Mouse (Mus musculus) A20 (cell line): Measurements from ENCODE around the gene Dnaaf1.

Source experiments
- DNase-seq: peaks from one replicate; pipeline ENCODE4 v3.0.0-alpha.2; 2011; ENCODE audit warnings: low read depth, low spot score

The Dnaaf1 gene

DNA sequence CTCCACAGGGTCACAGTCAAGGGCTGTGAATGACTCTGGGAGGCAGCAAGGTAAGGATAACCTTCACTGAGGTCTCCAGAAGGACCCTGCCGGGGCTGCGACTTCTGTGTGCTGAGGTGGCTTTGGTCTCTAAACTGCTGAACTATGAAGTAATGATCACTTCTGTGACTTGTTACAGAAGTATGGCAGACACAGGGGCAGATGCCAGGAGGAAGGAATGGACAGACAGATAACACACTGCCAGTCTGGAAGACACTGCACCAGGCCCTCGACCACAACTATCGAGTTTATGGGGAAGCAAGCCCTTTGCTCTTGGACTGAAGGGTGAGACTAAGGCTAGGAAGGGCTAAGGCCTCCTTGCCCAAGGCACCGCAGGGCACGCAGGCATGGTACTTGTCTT lies 3.9 kb upstream of the Dnaaf1 start:
- DNase-seq: no peak

DNA sequence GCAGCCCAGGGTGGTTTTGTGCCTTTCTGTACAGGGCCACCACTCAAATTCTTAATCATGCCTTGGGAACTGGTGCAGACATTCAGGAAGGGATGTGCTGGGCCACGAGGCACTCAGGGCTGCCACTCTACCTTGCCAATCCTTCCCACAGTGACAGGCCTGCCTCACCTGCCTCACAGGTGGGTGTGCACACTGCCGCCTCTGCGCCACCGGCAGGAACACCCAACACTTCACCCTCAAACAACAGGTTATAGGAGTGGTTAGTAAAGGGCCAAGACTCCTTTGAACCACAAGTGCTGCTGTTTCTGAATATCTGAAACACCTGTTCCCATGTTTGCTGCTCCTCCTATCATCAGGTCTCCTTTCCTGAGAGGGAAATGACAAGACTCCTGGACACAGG lies 2.6 kb upstream of the Dnaaf1 start:
- DNase-seq: no peak

DNA sequence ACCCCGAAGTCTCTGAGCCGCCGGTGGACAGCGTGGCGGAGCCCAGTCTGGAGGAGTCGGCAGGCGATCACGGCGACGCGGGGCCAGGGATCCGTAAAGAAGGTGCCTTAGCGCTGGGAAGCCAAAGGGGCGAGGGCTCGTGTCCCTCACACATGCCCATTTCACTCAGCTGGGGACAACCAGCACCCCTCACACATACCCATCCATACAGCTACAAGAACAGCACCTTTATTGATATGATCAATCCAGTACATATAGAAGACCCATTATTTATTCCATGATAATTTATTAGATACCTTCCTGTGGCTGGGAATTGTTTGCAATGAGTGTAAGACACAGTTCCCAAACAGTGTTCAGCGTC lies 311 bp downstream of the Dnaaf1 start:
- no peak for DNase-seq

DNA sequence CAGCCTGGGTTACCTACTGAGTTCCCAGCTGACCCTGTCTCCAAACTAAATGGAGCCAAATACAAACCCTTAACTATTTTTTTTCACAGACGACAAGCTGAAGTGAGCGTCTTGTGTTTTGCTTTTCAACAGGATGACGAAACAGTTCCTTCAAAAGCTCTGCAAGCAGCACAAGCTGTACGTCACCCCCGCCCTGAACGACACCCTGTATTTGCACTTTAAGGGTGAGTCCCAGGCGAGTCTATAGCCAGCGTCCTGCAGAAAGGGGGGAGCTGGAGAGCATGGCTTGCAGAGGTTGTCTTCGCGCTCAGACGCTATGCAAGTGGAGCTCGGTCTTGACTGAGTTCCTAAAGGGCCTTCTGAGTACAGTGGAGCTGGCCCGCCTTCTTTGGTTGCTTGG lies 4.1 kb downstream of the Dnaaf1 start:
- DNase-seq: no peak

DNA sequence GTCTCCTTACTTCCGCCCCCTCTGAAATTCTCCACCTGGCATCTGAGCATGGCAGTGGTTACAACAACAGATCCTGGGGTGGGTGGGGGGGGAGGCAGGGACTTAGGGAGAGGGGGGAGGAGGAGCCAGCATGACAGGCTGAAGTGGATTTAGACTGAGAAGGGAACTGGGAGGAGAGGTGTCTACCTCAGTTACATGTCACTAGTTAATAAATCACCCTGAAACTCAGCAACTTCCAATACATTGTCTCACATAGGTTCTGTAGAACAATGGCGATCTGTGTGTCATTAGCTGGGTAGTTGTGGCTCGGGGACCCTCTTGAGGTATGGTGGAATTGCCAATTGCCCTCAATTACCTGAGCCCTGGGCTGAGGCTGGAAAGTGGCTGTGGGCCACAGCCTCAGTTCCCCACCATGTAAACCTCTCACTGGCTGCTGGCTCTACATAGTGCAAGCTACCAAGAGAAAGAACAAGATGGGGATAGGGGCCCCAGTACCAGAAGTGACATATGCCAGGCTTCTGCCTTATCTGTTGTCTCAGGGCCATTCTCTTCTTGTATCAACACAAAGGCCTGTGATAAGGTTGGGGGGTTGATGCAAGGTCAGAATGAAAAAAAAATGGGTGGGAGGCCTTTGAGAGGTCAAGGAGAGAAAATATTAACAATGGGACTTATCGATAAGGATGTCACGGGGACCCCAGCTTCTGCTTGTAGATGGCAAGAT lies 5.6 kb downstream of the Dnaaf1 start:
- DNase-seq: no peak

DNA sequence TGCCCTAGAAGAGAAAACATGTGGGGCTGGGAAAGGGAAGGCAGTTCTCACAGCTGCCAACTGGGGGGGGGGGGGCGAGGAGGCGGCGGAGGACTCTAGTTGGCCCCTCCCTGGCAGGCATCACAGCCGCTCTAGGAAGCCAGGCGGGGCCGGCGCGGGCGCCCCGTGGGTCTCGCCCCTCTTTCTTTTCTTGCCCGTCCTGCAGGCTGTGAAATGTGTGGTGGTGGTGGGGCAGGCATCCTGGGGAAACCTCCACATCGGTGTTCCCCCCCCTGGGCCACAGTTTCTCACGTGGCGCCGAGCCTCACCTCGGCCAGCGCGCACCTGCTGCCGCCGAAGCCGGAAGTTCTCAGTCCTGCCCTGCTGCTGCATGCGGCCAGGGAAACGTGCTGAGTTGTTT lies 10.9 kb downstream of the Dnaaf1 start:
- DNase-seq: peak; percentile 88

DNA sequence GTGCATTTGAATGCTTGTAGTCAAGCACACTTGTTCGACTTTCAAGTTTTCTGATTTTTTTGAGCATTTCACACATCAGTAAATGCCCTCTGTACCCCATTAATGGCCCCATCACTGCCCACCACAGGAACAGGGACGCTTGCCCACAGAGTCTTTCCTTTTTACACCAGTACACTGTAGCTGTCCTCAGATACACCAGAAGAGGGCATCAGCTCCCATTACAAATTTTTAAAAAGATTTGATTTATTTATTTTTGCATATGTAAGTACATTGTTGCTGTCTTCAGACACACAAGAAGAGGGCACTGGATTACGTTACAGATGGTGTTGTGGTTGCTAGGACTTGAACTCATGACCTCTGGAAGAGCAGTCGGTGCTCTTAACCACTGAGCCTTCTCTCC lies 13.3 kb downstream of the Dnaaf1 start:
- DNase-seq: peak; percentile 10

DNA sequence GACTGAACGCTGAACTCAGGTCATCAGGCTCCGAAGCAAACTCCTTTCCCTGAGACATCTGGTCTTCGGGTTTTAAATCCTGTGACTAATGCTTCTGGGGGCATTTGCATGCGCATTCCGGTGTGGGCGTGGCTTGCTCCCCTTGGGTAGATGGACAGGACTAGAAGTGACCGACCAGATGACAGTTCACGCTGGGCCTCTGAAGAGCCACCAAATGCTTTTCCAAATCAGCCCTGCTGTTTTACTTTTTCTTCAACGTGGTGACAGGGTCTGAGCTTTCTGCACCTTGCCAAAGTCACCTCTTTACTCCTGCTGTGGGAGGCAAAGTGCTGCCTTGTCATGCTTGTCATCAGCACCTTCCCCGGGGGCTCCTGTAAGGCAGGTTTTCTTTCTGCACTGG lies 13.8 kb downstream of the Dnaaf1 start:
- peak; percentile 24 for DNase-seq

DNA sequence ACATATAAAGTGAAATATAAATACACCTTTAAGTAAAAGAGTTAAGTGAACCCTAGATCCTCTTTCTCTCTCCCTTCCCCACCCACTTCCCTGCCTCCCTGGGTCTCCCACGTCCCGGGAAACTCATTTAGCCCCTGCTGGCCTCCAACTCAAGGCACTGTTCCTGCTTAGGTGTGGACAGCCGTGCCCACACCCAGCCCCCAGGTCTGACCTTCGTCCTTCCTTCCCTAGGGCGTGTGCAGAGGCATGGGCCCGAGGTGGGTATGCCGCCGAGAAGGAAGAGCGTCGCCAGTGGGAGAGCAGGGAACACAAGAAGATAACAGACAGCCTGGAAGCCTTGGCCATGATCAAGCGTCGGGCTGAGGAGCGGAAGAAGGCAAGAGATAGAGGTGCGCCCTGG lies 15.3 kb downstream of the Dnaaf1 start:
- no peak for DNase-seq

DNA sequence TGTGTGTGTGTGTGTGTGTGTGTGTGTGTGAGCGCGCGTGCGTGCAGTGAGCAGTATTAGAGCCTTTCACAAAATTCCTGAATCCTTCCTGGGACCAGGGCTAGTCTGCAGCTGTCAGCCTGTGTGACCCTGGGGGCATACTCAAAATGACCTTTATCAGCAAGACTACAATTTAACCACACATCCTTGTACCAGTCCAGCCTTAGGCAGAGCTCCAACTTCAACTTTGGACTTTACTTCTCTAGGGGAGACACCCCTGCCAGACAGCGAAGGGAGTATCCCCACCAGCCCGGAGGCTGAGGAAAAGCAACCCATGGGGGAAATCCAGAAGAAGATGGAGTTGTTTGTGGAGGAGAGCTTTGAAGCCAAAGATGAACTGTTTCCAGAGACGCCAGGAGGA lies 16.4 kb downstream of the Dnaaf1 start:
- no peak for DNase-seq

DNA sequence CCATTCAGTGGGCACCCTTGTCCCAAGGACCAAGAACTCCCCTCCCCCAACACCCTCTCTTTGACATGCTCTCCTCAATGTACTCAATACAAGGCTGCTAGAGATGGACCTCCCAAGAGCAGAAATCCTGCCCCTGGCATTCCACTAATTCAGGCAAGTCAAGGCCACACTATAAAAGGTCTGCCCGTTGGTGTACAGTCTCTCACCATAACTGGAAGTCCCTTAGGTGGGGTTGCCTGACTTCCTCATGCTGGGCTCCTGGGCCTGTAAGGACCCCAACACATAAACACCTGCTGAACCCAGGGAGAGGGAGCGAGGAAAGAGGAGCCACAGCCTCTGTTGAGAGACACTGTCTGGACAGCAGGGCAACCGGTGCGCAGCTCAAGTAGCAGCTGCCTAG lies 28.7 kb downstream of the Dnaaf1 start:
- DNase-seq: no peak

DNA sequence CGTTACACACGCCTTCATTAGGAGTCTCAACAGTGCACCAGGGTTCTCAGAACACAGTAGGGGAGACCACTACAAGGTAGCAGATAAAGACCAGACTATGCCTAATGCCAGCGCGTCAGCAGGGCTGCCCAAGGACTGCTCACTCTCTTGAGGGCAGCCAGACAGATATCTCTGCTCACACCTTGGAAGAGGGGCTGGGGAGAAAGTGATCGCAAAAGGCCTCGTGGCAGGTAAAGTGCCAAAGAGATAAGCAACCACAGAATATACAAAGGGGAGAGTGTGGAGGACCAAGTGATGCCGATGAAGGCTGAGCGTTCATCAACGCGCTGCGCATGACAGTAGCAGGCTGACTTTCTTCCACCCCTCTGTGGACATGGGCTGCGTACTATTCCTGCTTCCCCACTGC lies 29.4 kb downstream of the Dnaaf1 start:
- DNase-seq: no peak

DNA sequence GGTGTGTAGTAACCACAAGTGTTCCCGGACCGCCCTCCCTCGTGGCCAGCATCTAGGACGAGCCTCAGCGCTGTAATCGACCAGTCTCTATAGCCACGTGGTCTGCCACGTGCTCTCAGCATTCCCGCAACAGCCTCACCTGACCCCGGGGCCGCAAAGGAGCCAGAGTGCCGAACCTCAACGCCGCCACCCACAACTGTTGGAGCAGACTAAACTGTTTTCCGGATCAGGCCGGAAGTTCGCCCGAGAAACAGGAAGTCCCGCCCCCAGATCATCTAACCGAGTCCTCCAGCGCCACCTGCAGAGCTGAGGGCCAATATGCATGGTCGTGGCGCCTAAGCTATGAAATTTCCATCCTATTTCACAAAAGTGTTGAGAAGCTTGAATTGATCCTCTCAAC lies 30.0 kb downstream of the Dnaaf1 start, which contains the start of gene Taf1c:
Gene Taf1c (minus strand): TSS at position 227 of the 400 bp plus-strand sequence.
- DNase-seq: peak; percentile 93

DNA sequence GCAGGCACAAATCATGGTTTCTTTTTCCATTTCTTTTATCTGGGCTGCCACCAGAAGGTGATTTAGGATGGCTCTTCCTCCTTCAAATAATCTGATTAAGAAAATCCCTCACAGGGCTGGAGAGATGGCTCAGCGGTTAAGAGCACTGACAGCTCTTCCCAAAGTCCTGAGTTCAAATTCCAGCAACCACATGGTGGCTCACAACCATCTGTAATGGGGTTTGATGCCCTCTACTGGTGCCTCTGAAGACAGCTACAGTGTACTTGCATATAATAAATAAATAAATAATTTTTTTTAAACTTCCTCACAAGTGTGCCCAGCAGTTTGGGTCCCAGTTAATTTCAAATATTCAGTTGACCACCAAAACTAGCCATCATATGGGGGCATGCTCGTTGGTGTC lies 31.2 kb downstream of the Dnaaf1 start:
- peak; percentile 60 for DNase-seq

DNA sequence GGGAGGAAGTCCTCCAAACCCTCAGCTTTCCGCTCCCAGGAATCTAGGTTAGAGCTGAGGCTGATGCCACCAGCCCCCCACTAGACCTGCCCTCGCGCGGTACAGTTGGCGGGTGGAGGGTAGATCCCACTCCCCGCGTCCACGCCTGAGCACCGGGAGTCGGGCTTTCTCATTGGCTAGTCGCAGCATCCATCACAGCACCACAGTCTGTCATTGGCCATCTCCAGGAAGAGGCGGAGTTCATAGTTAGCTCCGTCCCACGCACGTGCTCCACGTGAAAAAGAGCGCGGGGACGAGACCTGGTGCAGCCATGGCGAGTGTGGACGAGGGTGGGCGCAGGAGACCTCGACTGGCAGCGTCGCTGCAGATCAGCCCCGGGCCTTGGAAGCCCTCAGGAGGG lies 37.4 kb downstream of the Dnaaf1 start, which contains the start of gene Adad2:
Gene Adad2 (plus strand): TSS at position 277 of the 400 bp plus-strand sequence.
- peak; percentile 10 for DNase-seq

DNA sequence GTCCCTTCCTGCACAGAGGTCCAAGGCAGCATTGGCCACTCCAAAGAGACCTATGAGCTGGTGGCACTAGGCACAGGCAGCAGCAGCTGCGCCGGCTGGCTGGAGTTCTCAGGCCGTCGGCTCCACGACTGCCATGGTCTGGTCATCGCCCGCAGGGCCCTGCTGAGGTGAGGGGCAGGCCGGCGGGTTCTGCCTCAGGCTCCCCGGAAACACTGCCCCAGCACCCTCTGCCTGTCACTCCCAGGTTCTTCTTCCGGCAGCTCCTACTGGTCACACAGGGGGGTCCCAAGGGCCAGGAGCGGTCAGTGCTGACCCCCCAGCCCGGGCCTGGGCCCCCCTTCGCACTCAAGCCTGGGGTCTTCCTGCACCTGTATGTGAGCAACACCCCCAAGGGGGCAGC lies 40.1 kb downstream of the Dnaaf1 start:
- DNase-seq: no peak

DNA sequence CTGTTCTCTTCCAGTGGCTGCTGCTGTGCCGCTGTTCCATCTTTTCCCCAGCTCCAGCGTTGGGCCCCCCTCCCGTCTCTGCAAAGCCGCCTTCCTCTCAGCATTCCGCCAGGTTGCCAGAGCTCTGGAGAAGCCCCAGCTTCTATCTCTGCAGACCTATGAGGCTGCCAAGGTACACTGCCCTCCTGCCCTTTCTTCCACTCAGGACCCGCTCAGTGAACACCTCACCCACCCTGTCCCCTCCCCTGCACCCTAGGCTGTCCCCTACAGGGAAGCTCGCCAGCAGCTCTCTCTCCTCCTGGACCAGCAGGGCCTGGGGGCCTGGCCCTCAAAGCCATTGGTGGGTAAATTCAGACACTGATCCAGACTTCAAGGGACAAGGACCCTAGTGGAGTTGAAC lies 41.3 kb downstream of the Dnaaf1 start:
- DNase-seq: no peak

DNA sequence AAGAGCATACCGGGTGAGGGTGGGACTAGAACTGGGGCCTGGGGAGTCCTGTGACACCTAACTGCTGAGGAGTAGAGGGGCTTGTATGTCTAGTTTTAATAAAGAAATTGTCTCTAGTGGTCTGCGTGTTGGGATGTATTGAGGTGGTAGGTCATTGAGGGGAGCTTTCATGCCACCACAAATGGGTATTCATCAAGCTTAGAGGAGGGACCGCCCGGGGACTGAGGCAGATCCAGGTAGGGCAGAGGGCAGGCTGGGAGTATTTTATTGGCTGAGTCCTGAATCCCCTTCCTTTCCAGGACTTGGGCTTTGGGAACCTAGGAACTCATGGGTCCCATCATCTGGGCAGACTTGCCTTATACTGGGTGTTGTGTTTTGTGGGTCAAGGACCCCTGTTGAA lies 41.8 kb downstream of the Dnaaf1 start:
- DNase-seq: no peak

DNA sequence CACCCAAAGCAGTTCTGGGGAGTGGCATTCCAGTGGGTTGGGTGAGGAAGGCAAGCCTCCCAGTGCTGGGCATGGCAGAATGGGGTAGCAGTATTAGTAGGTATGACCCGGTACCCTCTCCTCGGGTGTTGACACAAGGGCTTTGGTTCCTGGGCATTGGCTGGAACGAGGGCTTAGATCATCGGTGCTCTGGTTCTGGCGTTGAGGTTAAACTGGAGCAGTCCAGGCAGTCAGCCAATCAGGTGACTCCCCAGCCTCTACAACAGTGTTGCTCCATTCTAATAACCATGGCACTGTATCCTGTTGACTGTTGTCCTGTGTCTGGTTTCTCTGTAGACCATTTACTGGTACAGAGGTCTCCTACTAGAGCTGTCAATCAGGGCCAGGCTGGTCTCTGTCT lies 42.6 kb downstream of the Dnaaf1 start:
- no peak for DNase-seq

DNA sequence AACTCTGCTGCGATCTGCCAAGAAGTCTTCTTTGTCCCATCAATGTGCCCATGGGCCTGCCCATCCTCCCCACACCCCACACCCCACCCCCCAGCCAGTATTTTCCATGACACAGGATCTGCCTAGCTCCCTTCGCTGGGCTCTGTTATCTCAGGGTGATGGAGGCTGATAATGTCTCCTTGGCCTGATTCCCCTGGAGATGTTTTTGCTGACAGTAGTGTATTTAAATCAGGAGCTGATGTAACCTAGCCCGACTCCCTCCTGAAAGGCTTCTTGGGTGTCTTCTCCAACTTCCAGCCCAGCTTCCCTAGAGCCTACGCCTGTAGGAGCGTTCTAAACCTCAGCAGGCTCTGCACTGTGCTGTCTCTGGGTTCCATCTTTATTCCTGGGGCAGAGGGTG lies 43.9 kb downstream of the Dnaaf1 start:
- DNase-seq: no peak

DNA sequence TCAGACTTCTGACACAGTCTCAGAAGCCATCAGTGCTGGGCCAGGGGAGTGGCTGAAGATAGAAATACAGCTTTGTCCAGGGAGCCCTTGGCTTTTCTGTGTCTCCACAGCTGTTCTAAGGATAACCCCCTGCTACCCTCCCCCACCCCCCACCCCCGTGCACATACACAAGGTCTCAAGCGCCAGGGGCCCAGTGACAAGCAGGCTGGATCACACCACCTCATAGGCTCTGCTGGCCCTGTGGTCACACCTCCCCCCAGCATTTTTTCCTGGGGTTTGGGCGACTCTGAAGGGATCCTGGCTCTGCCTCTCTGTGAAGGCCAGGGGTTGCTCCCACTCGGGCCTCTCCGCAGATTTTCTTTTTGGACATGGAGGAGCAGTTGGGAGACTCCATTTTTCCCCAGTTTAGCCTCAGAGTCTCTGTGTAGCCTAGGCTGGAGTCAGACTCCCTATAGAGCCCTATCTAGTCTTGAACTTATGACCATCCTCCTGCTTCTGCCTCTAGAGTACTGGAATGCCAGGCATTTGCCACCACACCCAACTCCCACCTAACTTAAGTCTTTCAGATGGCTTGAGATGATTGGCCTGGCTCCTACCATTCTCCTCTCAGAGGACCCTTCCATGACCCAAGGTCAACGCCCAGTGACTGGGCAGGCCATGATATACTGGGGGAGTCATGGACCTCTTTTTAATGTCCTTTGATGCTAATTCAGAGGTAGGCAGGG lies 45.2 kb downstream of the Dnaaf1 start:
- DNase-seq: no peak

DNA sequence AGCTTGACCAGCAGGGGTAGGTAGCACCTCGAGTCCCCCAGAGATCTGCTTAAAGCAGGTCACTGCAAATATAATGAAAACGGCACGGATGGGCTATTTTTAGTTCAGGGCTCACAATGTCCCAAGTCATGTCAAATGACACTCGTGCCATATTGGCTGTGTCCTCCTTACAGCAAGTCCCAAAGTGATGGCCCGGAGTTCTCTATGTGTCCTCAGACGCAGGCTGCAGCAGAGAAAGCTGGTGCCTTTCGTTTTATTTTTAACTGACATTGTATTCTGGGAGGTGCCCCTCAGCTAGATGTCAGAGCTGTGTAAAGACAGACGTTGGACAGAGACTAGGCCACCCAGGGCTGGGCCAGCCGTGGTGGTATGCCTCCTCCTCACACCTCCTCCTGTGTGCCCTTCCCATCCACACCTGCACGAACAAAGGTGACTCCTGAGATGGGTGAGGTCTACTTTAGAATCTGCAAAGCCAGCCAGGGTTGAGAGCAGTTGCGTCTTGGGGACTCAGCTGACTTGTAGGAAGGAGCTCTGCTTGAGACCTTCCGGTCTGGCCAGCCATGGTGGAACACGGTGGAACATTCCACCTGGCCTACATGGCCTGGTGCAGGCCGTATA lies 45.9 kb downstream of the Dnaaf1 start:
- DNase-seq: no peak

DNA sequence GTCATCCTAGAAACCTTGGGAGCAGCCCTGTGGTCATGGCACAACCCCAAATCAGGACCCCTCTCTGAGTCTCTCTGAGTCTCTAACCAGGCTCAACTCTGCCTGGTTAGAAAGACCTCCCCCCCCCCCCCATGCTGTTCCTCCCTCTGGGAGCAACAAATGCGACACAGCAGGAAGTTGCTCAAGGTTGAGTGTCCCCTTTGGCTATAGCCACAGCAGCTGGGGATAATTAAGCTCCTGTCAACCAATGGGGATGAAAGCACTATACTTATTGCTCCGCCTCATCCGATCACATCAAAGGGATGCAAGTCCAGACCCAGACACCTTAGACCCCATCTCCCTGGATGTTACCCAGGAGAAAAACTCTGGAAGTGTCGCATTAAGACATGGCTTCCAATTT lies 47.5 kb downstream of the Dnaaf1 start:
- no peak for DNase-seq
